Mouse (Mus musculus) lung, embryonic 16.5 days (tissue): ENCODE measurements around the gene Grid1. TPM values are rescaled to one million over a fixed set of nuclear protein-coding genes. Genes with fewer than 3 reads are reported as not detected.

Source experiments
- ATAC-seq: fragments of 200-750 bp; cut with Nextera tagmentation; 2 replicates; pipeline ENCODE4 v1.8.0; 2017; ENCODE audit warnings: low read depth, mild to moderate bottlenecking, moderate library complexity
- H3K27ac ChIP-seq: fragments of 300-500 bp; sonication (generic); 2 replicates; pipeline ENCODE4 v1.5.1; 2014; ENCODE audit warnings: mild to moderate bottlenecking, control low read depth, low read length
- H3K27me3 ChIP-seq: fragments of 300-500 bp; sonication (generic); 2 replicates; pipeline ENCODE4 v1.6.1; 2014; ENCODE audit warnings: low read depth, low read length, mixed read lengths; ENCODE audit not compliant: control insufficient read depth, insufficient read depth
- H3K36me3 ChIP-seq: fragments of 300-500 bp; sonication (generic); 2 replicates; pipeline ENCODE4 v1.6.1; 2014; ENCODE audit warnings: low read length; ENCODE audit not compliant: control insufficient read depth, insufficient read depth
- H3K4me1 ChIP-seq: fragments of 300-500 bp; sonication (generic); replicated peaks from 2 replicates; pipeline ENCODE4 v1.6.1; 2014; ENCODE audit warnings: low read length, mixed read lengths; ENCODE audit not compliant: control insufficient read depth, insufficient read depth
- H3K4me2 ChIP-seq: fragments of 300-500 bp; sonication (generic); 2 replicates; pipeline ENCODE4 v1.6.1; 2014; ENCODE audit warnings: low read depth, low read length, control low read depth
- H3K4me3 ChIP-seq: fragments of 300-500 bp; sonication (generic); 2 replicates; pipeline ENCODE4 v1.5.1; 2014; ENCODE audit warnings: mild to moderate bottlenecking, low read length, control low read depth
- H3K9ac ChIP-seq: fragments of 300-500 bp; sonication (generic); 2 replicates; pipeline ENCODE4 v1.6.1; 2014; ENCODE audit warnings: low read length, control low read depth
- H3K9me3 ChIP-seq: fragments of 300-500 bp; sonication (generic); 2 replicates; pipeline ENCODE4 v1.6.1; 2016; ENCODE audit warnings: low read length; ENCODE audit not compliant: control insufficient read depth
- WGBS: fragments of 180-500 bp; shearing (Covaris S2); extraction: QIAGEN DNeasy Blood & Tissue Kit; methylation state at CpG from one replicate; pipeline ENCODE4 v1.1.7; 2014; 5-methylcytosine and 5-hydroxymethylcytosine counted together
- polyA plus RNA-seq: library from polyadenylated mRNA; unstranded; fragments of >200 nt; fragmentation: Nextera tagmentation; extraction: Ambion mirVana; gene quantifications from 2 replicates; pipeline ENCODE4 v1.2.1, GENCODE M21; 2015

Grid1 gene
- polyA plus RNA-seq, 1 experiment from 2014 or later: 0.51 TPM

GRCm38 (mm10) chr14:35198899-35199298, 379.0 kb downstream of the Grid1 start:
- H3K4me1 ChIP-seq: no peaks in the 10 kb centered on the region
- H3K36me3 ChIP-seq: no peaks in the 10 kb centered on the region
- no peak overlapping the region for H3K4me2 ChIP-seq
- no peaks in the 10 kb centered on the region for H3K27me3 ChIP-seq
- no peaks in the 10 kb centered on the region for H3K9me3 ChIP-seq
- no peak overlapping the region for H3K4me3 ChIP-seq
- WGBS: 67% methylated on average over 6 of the region's 6 CpGs
- no peak overlapping the region for H3K9ac ChIP-seq
- no peak overlapping the region for H3K27ac ChIP-seq
- ATAC-seq: no peak

DNA sequence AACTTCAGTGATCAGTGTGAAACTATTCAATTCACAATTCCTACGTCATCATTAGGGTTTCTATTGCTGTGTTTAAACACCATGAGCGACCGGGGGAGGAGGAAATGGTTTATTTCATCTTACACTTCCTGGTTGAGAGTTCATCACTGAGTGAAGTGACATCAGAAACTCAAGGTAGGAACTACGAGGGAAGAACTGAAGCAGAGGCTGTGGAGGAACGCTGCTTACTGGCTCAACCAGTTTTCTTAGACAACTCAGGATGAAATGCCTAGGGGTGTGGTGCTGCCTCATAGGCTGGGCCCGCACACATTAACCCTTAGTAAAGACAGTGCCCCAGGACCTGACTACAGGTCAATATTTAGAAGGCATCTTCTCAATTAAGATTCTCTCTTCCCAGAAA, 389.5 kb downstream of the Grid1 start:
- no peak overlapping the region for H3K4me3 ChIP-seq
- no peak for ATAC-seq
- H3K36me3 ChIP-seq: no peaks in the 10 kb centered on the region
- H3K9me3 ChIP-seq: no peaks in the 10 kb centered on the region
- no peak overlapping the region for H3K4me2 ChIP-seq
- no peak overlapping the region for H3K9ac ChIP-seq
- H3K4me1 ChIP-seq: no peaks in the 10 kb centered on the region
- WGBS: 31% methylated on average over 6 of the region's 6 CpGs
- no peaks in the 10 kb centered on the region for H3K27me3 ChIP-seq
- no peak overlapping the region for H3K27ac ChIP-seq

GRCm38 (mm10) chr14:35219021-35219420, 399.1 kb downstream of the Grid1 start:
- Histone ChIP-seq H3K27ac (no peak overlapping the region), H3K4me3 (no peak overlapping the region), H3K9ac (no peak overlapping the region), H3K27me3 (no peaks in the 10 kb centered on the region), H3K4me2 (no peak overlapping the region), H3K4me1 (no peaks in the 10 kb centered on the region), H3K9me3 (no peaks in the 10 kb centered on the region), H3K36me3 (no peaks in the 10 kb centered on the region)
- no peak for ATAC-seq
- WGBS: 83% methylated on average over 4 of the region's 4 CpGs

DNA sequence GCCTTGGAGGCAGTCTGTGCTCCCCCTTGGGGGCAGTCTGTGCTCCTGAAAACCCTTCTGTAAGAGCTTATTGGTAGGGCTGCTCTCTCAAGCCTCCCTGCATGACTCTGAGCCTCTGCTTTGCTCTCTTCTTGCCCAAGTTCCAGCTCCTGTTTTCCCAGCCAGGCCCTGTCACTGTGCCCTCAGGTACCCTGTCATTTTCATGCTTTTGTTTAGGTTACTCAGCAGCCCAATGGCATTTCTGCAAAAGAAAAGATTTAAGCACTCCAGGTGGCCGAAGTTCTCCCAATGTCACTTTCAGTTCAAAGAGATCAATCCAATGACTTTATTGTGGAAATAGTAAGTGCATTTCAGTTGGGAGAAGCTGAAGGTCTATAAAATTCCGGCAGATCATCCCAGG, 402.3 kb downstream of the Grid1 start:
- no peak overlapping the region for H3K4me2 ChIP-seq
- H3K27ac ChIP-seq: no peak overlapping the region
- H3K4me3 ChIP-seq: no peak overlapping the region
- no peaks in the 10 kb centered on the region for H3K9me3 ChIP-seq
- no peaks in the 10 kb centered on the region for H3K4me1 ChIP-seq
- H3K36me3 ChIP-seq: no peaks in the 10 kb centered on the region
- WGBS: 69% methylated on average over 2 of the region's 2 CpGs
- no peak for ATAC-seq
- no peaks in the 10 kb centered on the region for H3K27me3 ChIP-seq
- H3K9ac ChIP-seq: no peak overlapping the region

- ATAC-seq: no peak
- no peak overlapping the region for H3K4me3 ChIP-seq
- 83% methylated on average over 5 of the region's 5 CpGs for WGBS
- H3K9ac ChIP-seq: no peak overlapping the region
- no peaks in the 10 kb centered on the region for H3K9me3 ChIP-seq
- H3K27me3 ChIP-seq: no peaks in the 10 kb centered on the region
- H3K27ac ChIP-seq: no peak overlapping the region
- no peaks in the 10 kb centered on the region for H3K36me3 ChIP-seq
- no peaks in the 10 kb centered on the region for H3K4me1 ChIP-seq
- no peak overlapping the region for H3K4me2 ChIP-seq
Measured at GRCm38 (mm10) chr14:35227581-35227980, 407.7 kb downstream of the Grid1 start.

DNA sequence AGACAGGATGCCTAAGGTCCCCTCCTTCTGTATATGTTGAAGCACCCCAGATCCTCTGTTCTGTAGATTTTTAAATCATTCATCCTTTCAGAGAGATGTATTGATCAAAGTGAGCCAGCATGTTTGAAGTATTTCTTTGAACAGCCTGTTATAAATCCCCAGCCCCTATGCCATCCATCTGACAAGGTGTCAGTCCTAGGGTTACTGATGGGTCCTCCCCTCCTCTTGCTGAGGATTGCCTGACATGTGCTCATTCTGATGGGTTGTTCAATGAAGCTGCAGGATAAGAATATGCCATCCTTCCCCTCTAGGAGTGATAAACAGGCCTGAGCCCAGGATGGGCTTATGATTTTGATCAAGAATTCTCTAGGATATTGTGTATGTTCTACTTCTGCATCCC, 411.5 kb downstream of the Grid1 start:
- H3K9me3 ChIP-seq: no peaks in the 10 kb centered on the region
- H3K27ac ChIP-seq: no peak overlapping the region
- no peak for ATAC-seq
- no peak overlapping the region for H3K4me3 ChIP-seq
- no peak overlapping the region for H3K4me2 ChIP-seq
- no peaks in the 10 kb centered on the region for H3K27me3 ChIP-seq
- no peaks in the 10 kb centered on the region for H3K4me1 ChIP-seq
- no peak overlapping the region for H3K9ac ChIP-seq
- no peaks in the 10 kb centered on the region for H3K36me3 ChIP-seq

- no peak for ATAC-seq
- Histone ChIP-seq H3K4me1 (no peaks in the 10 kb centered on the region), H3K27ac (no peak overlapping the region), H3K4me2 (no peak overlapping the region), H3K4me3 (no peak overlapping the region), H3K9ac (no peak overlapping the region), H3K9me3 (no peaks in the 10 kb centered on the region), H3K36me3 (no peaks in the 10 kb centered on the region), H3K27me3 (no peaks in the 10 kb centered on the region)
- 79% methylated on average over 6 of the region's 6 CpGs for WGBS
Measured at GRCm38 (mm10) chr14:35242882-35243281, 423.0 kb downstream of the Grid1 start.

GRCm38 (mm10) chr14:35244776-35245548, 425.1 kb downstream of the Grid1 start:
- WGBS: 61% methylated on average over 7 of the region's 7 CpGs

GRCm38 (mm10) chr14:35250412-35250811, 430.5 kb downstream of the Grid1 start:
- ATAC-seq: no peak

More at GRCm38 (mm10) chr14:35244776-35245548, 425.1 kb downstream of the Grid1 start:
- no peaks in the 10 kb centered on the region for H3K9me3 ChIP-seq
- no peak overlapping the region for H3K9ac ChIP-seq
- no peaks in the 10 kb centered on the region for H3K36me3 ChIP-seq
- no peak for ATAC-seq
- H3K27ac ChIP-seq: no peak overlapping the region
- H3K4me3 ChIP-seq: no peak overlapping the region
- no peak overlapping the region for H3K4me2 ChIP-seq
- no peaks in the 10 kb centered on the region for H3K27me3 ChIP-seq
- H3K4me1 ChIP-seq: no peaks in the 10 kb centered on the region

More at GRCm38 (mm10) chr14:35250412-35250811, 430.5 kb downstream of the Grid1 start:
- no peak overlapping the region for H3K4me3 ChIP-seq
- H3K9me3 ChIP-seq: no peaks in the 10 kb centered on the region
- H3K9ac ChIP-seq: no peak overlapping the region
- 80% methylated on average over 4 of the region's 4 CpGs for WGBS
- H3K4me2 ChIP-seq: no peak overlapping the region
- no peaks in the 10 kb centered on the region for H3K27me3 ChIP-seq
- no peak overlapping the region for H3K27ac ChIP-seq
- no peaks in the 10 kb centered on the region for H3K4me1 ChIP-seq
- no peaks in the 10 kb centered on the region for H3K36me3 ChIP-seq
